Mouse (Mus musculus) C2C12 (cell line): Measurements from ENCODE around the gene Cd47.

ENCODE experiments used
- CEBPB ChIP-seq: IDR thresholded peaks from one replicate; pipeline ENCODE4 v1.6.1; 2011; ENCODE audit warnings: low read depth, mild to moderate bottlenecking, control low read depth, moderate library complexity
- CTCF ChIP-seq: IDR thresholded peaks from one replicate; pipeline ENCODE4 v1.5.1; 2011; ENCODE audit not compliant: control insufficient read depth, insufficient read depth, insufficient read length
- FOSL1 ChIP-seq: IDR thresholded peaks from one replicate; pipeline ENCODE4 v1.8.0; 2011; ENCODE audit warnings: mild to moderate bottlenecking, low read length; ENCODE audit not compliant: poor library complexity, insufficient read depth, severe bottlenecking
- MAX ChIP-seq: IDR thresholded peaks from one replicate; pipeline ENCODE4 v1.6.1; 2011; ENCODE audit warnings: mild to moderate bottlenecking, control low read depth
- MYOD1 ChIP-seq: IDR thresholded peaks from one replicate; pipeline ENCODE4 v1.6.1; 2011; ENCODE audit warnings: low read depth; ENCODE audit not compliant: control insufficient read depth, insufficient read length
- MYOG ChIP-seq: IDR thresholded peaks from one replicate; pipeline ENCODE4 v1.6.1; 2011; ENCODE audit not compliant: control insufficient read depth, insufficient read length; ENCODE audit errors: extremely low read depth
- USF1 ChIP-seq: IDR thresholded peaks from one replicate; pipeline ENCODE4 v1.6.1; 2011; ENCODE audit warnings: low read depth, mild to moderate bottlenecking, control low read depth, moderate library complexity

- no peak for TF ChIP-seq USF1
- TF ChIP-seq CTCF = no peak
- no peak for TF ChIP-seq CEBPB
- no peak for TF ChIP-seq MAX
- TF ChIP-seq FOSL1 = no peak
- TF ChIP-seq MYOG = no peak
- TF ChIP-seq MYOD1 = no peak
Observed at GRCm38 (mm10) chr16:49812821-49813616, 12.7 kb downstream of the Cd47 start.
